Mouse (Mus musculus) liver, embryonic 14.5 days (tissue): ENCODE results near the gene Dennd1a. TPM values are rescaled to one million over a fixed set of nuclear protein-coding genes. Genes with fewer than 3 reads are reported as not detected.

Experiments used
- ATAC-seq: fragments of 200-750 bp; cut with Nextera tagmentation; 2 replicates; pipeline ENCODE4 v1.8.0; 2017; ENCODE audit warnings: moderate number of reproducible peaks, mild to moderate bottlenecking, moderate library complexity; ENCODE audit not compliant: insufficient read depth
- DNase-seq, 3 experiments: peaks; one replicate each; pipeline ENCODE4 v3.0.0-alpha.2; 2012 to 2013; ENCODE audit warnings: low read depth in 3 of 3, low spot score in 3 of 3
- H3K27ac ChIP-seq: fragments of 300-500 bp; sonication (generic); 2 replicates; pipeline ENCODE4 v1.5.1; 2014; ENCODE audit warnings: moderate library complexity, mild to moderate bottlenecking, control low read depth, inconsistent platforms
- H3K27me3 ChIP-seq: fragments of 300-500 bp; sonication (generic); 2 replicates; pipeline ENCODE4 v1.6.1; 2014; ENCODE audit warnings: mild to moderate bottlenecking, low read length, moderate library complexity; ENCODE audit not compliant: control insufficient read depth, insufficient read depth
- H3K36me3 ChIP-seq: fragments of 300-500 bp; sonication (generic); replicated peaks from 2 replicates; pipeline ENCODE4 v1.6.1; 2014; ENCODE audit warnings: low read depth; ENCODE audit not compliant: control insufficient read depth, insufficient read depth
- H3K4me1 ChIP-seq, 2 experiments: fragments of 200-500 bp in 1 of 2; fragments of 300-500 bp in 1 of 2; sonication (generic) in 1 of 2; replicated peaks; 2 replicates each; pipeline ENCODE4 v1.6.1; 2012 to 2014; ENCODE audit warnings: antibody characterized with exemption in 1 of 2, inconsistent platforms in 1 of 2, low read length in 1 of 2; ENCODE audit not compliant: control insufficient read depth in 2 of 2, insufficient read depth in 2 of 2
- H3K4me2 ChIP-seq: fragments of 300-500 bp; sonication (generic); 2 replicates; pipeline ENCODE4 v1.6.1; 2014; ENCODE audit warnings: low read depth, mild to moderate bottlenecking, control low read depth, moderate library complexity
- H3K4me3 ChIP-seq, 2 experiments: fragments of 200-500 bp in 1 of 2; fragments of 300-500 bp in 1 of 2; sonication (generic) in 1 of 2; 2 replicates each; pipeline ENCODE4 v1.5.1; 2012 to 2014; ENCODE audit warnings: low read depth in 2 of 2, low read length in 2 of 2, mild to moderate bottlenecking in 2 of 2, control low read depth in 1 of 2, inconsistent platforms in 1 of 2, moderate library complexity in 1 of 2; ENCODE audit not compliant: insufficient read depth in 1 of 2
- H3K9ac ChIP-seq: fragments of 300-500 bp; sonication (generic); replicated peaks from 2 replicates; pipeline ENCODE4 v1.6.1; 2014; ENCODE audit warnings: mild to moderate bottlenecking, control low read depth, moderate library complexity
- H3K9me3 ChIP-seq: fragments of 300-500 bp; sonication (generic); 2 replicates; pipeline ENCODE4 v1.6.1; 2016; ENCODE audit warnings: low read length, mixed read lengths; ENCODE audit not compliant: control insufficient read depth
- CTCF ChIP-seq: IDR thresholded peaks from 2 replicates; pipeline ENCODE4 v1.5.1; 2016; ENCODE audit warnings: antibody characterized with exemption, low read depth, control low read depth
- EP300 ChIP-seq: IDR thresholded peaks from 2 replicates; pipeline ENCODE4 v1.6.1; 2016; ENCODE audit warnings: antibody characterized with exemption, low read depth
- WGBS: fragments of 180-500 bp; shearing (Covaris S2); extraction: QIAGEN DNeasy Blood & Tissue Kit; methylation state at CpG from one replicate; pipeline ENCODE4 v1.1.7; 2014; ENCODE audit not compliant: insufficient replicate concordance; 5-methylcytosine and 5-hydroxymethylcytosine counted together
- polyA plus RNA-seq, 2 experiments: library from polyadenylated mRNA; depleted of rRNA in 1 of 2; stranded (reverse) in 1 of 2; unstranded in 1 of 2; fragments of >200 nt; fragmentation: Nextera tagmentation in 1 of 2; extraction: Ambion mirVana in 1 of 2; gene quantifications; 2 replicates each; pipeline versions ENCODE4 v1.2.1 to v1.2.3; 2012 to 2014

The Dennd1a gene
- polyA plus RNA-seq, 2 experiments = 5.5 to 6.5 TPM

DNA sequence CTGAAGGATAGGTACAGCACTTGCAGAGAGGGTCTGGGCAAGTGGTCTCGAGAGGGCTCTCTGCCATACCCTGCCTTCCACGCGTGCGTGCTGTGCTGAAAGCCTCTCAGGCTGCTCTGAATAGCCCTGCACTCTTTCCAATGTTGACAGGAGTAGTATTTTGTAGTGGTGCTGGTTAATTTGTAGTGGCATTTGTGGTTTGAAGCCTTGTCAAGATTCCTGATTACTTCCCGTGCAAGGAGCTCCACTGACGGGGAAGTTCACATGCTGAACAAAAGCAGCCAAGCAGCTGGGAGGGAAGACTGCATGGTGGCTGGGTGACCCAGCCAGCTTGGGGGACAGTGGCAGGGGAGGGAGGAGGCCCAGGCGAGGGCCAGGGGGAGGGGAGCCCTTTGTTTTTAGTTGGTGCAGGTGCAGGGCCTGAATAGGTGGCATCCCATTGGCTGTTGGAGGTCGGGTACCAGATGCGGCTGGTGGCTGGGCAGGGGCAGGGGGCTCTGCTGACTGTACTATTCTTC is 457.4 kb downstream of the Dennd1a start:
- no peak for TF ChIP-seq EP300
- TF ChIP-seq CTCF = no peak
- H3K27me3 ChIP-seq = no peaks in the 10 kb centered on the region
- WGBS = 50% methylated on average over 9 of the region's 9 CpGs
- ATAC-seq (no peak), DNase-seq (no peak)
- no peak overlapping the region for H3K9ac ChIP-seq
- no peaks in the 10 kb centered on the region for H3K9me3 ChIP-seq
- H3K36me3 ChIP-seq = no peaks in the 10 kb centered on the region
- H3K4me2 ChIP-seq = no peak overlapping the region
- no peak overlapping the region for H3K27ac ChIP-seq
- H3K4me1 ChIP-seq = no peaks in the 10 kb centered on the region
- no peak overlapping the region for H3K4me3 ChIP-seq

DNA sequence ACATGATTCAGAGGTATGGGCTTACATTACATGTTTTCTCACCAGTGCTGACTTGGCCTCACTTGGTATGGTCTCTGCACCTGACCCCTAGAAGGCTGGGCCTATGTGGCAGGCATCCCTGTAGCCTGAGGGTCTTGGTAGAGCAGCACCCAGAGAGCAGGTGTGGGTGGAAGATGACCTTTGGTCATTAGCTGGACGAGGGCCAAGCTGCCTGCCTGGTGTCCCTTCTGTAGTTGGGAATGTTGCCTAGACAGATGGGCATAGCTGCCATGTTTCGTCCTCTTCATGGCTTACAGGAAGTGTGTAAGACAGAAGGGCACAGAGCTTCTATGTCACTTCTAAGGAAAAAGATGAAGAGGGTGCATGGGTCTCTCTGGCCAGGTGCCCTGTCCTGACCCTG is 463.4 kb downstream of the Dennd1a start:
- Histone ChIP-seq H3K36me3 (no peaks in the 10 kb centered on the region), H3K9me3 (no peaks in the 10 kb centered on the region), H3K4me3 (no peak overlapping the region), H3K27me3 (no peaks in the 10 kb centered on the region), H3K9ac (no peak overlapping the region), H3K4me1 (no peaks in the 10 kb centered on the region), H3K27ac (no peak overlapping the region), H3K4me2 (no peak overlapping the region)
- TF ChIP-seq EP300 (no peak), CTCF (no peak)
- no peak for ATAC-seq
- WGBS = 60% methylated on average over 2 of the region's 2 CpGs
- no peak for DNase-seq

DNA sequence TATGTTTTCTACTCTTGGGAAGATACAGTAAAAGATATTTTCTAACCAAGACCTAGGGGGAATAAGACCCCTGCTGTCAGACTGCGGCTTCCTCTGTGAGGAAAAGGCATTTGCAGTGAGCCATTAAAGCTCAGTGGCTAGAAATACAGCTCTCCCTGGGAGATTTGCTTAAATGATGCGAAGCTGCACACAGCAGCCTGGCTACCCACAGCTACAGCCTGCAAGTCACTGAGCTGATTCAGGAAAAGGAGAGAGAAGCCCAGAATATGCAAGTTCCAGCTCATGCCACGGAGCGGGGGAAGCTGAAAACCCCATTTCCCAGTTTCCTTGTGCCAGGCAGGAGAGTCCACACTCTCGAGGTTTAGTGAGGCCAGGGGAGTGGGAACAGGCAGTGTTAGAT is 465.1 kb downstream of the Dennd1a start:
- TF ChIP-seq EP300 (no peak), CTCF (no peak)
- H3K4me2 ChIP-seq = no peak overlapping the region
- DNase-seq (no peak), ATAC-seq (no peak)
- H3K27me3 ChIP-seq = no peaks in the 10 kb centered on the region
- WGBS = 75% methylated on average over 5 of the region's 5 CpGs
- no peaks in the 10 kb centered on the region for H3K9me3 ChIP-seq
- H3K4me3 ChIP-seq = no peak overlapping the region
- H3K36me3 ChIP-seq = no peaks in the 10 kb centered on the region
- H3K27ac ChIP-seq = no peak overlapping the region
- no peaks in the 10 kb centered on the region for H3K4me1 ChIP-seq
- H3K9ac ChIP-seq = no peak overlapping the region

DNA sequence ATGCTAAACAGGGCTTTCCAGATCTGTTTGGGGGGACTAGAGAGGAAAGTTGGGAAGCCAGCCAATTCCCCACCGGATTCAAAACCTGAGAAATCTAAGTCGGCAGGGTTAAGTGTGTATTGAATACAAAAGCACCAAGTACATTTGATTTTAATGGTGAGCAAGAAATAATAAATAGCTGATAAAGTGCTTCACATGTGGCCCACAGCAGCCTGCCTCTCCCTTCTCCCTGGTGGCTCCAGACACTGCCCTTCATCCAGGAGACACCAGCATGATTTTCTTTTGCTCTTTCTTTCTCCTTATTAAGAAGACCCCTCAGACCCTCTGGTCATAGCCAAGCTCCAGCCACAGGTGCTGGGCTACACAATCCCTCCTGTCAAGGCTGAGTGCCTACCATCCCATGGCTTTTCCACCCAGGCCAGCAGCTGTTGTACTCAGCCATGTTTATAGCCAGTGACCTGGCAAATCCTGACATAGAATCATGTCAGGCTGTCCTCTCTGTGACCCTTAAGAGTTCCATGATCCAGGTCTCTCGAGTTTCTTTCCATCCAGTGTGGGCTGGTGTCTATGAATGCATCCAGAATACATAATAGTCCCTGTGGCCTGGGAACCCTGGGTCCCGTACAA is 467.6 kb downstream of the Dennd1a start:
- Histone ChIP-seq H3K4me1 (no peaks in the 10 kb centered on the region), H3K27me3 (no peaks in the 10 kb centered on the region), H3K4me2 (no peak overlapping the region), H3K27ac (no peak overlapping the region), H3K36me3 (no peaks in the 10 kb centered on the region), H3K9me3 (no peaks in the 10 kb centered on the region), H3K9ac (no peak overlapping the region), H3K4me3 (no peak overlapping the region)
- no peak for DNase-seq
- no peak for ATAC-seq
- WGBS = 65% methylated on average over 4 of the region's 4 CpGs
- TF ChIP-seq EP300 = no peak
- TF ChIP-seq CTCF = no peak

- Histone ChIP-seq H3K4me1 (no peaks in the 10 kb centered on the region), H3K27ac (no peak overlapping the region), H3K9me3 (no peaks in the 10 kb centered on the region), H3K4me2 (no peak overlapping the region), H3K27me3 (no peaks in the 10 kb centered on the region), H3K4me3 (no peak overlapping the region), H3K36me3 (no peaks in the 10 kb centered on the region), H3K9ac (no peak overlapping the region)
- DNase-seq (no peak), ATAC-seq (no peak)
- no peak for TF ChIP-seq EP300
- TF ChIP-seq CTCF = no peak
- 36% methylated on average over 5 of the region's 5 CpGs for WGBS
Observed at GRCm38 (mm10) chr2:37818761-37819525, 468.2 kb downstream of the Dennd1a start.
